Mouse (Mus musculus) central nervous system, embryonic 18 days (tissue): ENCODE measurements around the gene Pllp. TPM values are rescaled to one million over a fixed set of nuclear protein-coding genes. Genes with fewer than 3 reads are reported as not detected.

Source experiments
- polyA plus RNA-seq: library from polyadenylated mRNA; depleted of rRNA; stranded (reverse); fragments of >200 nt; gene quantifications from 2 replicates; pipeline ENCODE4 v1.2.3, GENCODE M21; 2012; rRNA removed

Gene Pllp
- polyA plus RNA-seq: 3.9 and 5.1 TPM in 2 replicates

DNA sequence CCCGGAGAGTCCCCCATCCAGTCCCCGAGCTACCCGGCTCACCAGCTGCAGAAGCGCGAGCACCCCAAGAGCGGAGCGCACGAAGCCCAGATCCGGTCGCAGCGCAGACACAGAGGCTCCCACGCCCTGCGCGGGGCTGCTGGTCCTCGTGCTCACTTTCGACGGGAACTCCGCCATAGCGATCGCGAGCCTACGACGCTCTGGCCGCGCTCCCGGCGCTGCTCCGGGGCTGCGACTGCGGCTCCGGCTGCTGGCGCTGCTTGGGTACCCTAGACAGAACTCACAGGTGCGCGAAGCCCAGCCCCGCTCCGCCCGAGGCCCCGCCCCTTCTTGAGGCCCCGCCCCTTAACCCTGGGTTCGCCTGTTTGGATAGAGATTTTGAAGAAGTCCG lies at the start of gene Pllp:
Pllp (minus strand) TSS at position 285 of the 391 bp plus-strand sequence.

GRCm38 (mm10) chr8:94745476-94746184 lies 49.6 kb upstream of the Pllp start, which contains the start of gene Ccl22:
Ccl22 (plus strand) TSS chr8:94745590.

GRCm38 (mm10) chr8:94666456-94667308 lies 29.4 kb downstream of the Pllp start, which contains the start of gene Arl2bp:
Arl2bp (plus strand) TSS chr8:94666600.

Other genes with a start within 250 kb of the Pllp start
- gene Cpne2, start 163.3 kb downstream of the Pllp start, polyA plus RNA-seq: 58.3 and 69.3 TPM in 2 replicates
- 26.4 and 27.6 TPM in 2 replicates for gene Rspry1, start 94.3 kb downstream of the Pllp start, polyA plus RNA-seq
- 51.6 and 57.7 TPM in 2 replicates for gene Fam192a, start 94.3 kb downstream of the Pllp start, polyA plus RNA-seq
- gene Arl2bp, start 29.7 kb downstream of the Pllp start, polyA plus RNA-seq: 182 and 196 TPM in 2 replicates
- not detected in 2 replicates for gene Ccl22, start 49.3 kb upstream of the Pllp start, polyA plus RNA-seq
- gene Cx3cl1, start 75.7 kb upstream of the Pllp start, polyA plus RNA-seq: 58.1 and 65.6 TPM in 2 replicates
- 0.17 and 0.40 TPM in 2 replicates for gene Ccl17, start 114.2 kb upstream of the Pllp start, polyA plus RNA-seq
- gene Coq9, start 142.0 kb upstream of the Pllp start, polyA plus RNA-seq: 55.4 and 57.2 TPM in 2 replicates
- 58.0 and 61.1 TPM in 2 replicates for gene Ciapin1, start 142.1 kb upstream of the Pllp start, polyA plus RNA-seq
- 111 and 114 TPM in 2 replicates for gene Polr2c, start 161.2 kb upstream of the Pllp start, polyA plus RNA-seq
- gene Dok4, start 180.1 kb upstream of the Pllp start, polyA plus RNA-seq: 118 and 120 TPM in 2 replicates
- gene Ccdc102a, start 221.8 kb upstream of the Pllp start, polyA plus RNA-seq: 5.9 and 6.8 TPM in 2 replicates
- gene Adgrg5, start 227.4 kb upstream of the Pllp start, polyA plus RNA-seq: 0.13 TPM in 2 replicates